Comparison of ENCODE assay signal across 8 mouse cellular contexts in the genomic region with DNA sequence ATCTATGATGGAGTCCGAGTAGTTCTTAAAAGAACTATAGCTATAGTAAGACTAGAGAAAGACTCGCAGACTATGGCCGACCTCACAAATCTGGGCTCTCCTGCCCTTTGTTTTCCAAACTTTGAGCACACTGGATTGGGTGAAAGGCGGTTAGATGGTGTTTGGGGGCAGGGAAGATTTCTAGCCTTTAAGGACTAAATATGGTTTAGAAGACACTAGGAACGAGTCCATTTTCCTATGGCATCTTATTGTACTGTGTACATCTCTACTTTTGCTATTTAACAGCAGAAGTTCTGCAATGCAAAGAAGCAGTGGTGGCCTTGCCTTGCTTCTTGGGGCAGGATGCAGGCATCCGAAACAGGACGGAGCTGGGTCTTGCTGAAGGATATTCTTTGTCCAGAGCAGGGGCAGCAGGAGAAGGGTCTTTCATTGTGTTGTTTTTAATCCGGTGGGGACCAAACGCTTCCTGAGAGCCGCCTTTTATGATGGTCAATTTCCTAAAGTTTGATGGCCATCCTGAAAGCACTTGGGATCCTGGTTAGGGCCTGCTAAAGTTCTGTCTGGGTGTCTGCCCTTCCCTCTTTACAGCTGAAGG. TPM values are rescaled to one million over a fixed set of nuclear protein-coding genes. Genes with fewer than 3 reads are reported as not detected.
A peak's percentile ranks its signal among the peaks of the same experiment; 100 is the strongest.
DNase-seq lines count a peak whose midpoint lies in the region; ATAC-seq and TF ChIP-seq lines count a peak whose summit lies in the region.

No protein-coding gene starts in this region.

- no peaks in the 10 kb centered on the region for H3K27me3 ChIP-seq in megakaryocyte, embryonic 14.5 days (replicated peaks)
- H3K27me3 ChIP-seq in liver, embryonic 14.5 days (ENCODE audit: control insufficient read depth, insufficient read depth, low read length): no peaks in the 10 kb centered on the region; the same call in 1 of the 2 replicates

- peak overlapping the region; percentile 97 for H3K4me3 ChIP-seq in megakaryocyte, embryonic 14.5 days (replicated peaks)
- H3K4me3 ChIP-seq in liver, embryonic 14.5 days (ENCODE audit: insufficient read depth in 1 of 2, low read depth in 2 of 2, low read length in 2 of 2): peak overlapping the region in 1 of 2 experiments; percentile 73; a peak in 2 of 4 replicates

- no peak overlapping the region; the same call in 1 of the 2 replicates for H3K9ac ChIP-seq in liver, embryonic 14.5 days (replicated peaks)

- peaks cover 2% of the 10 kb centered on the region for H3K36me3 ChIP-seq in megakaryocyte, embryonic 14.5 days (replicated peaks; ENCODE audit: low read length)
- no peaks in the 10 kb centered on the region for H3K36me3 ChIP-seq in liver, embryonic 14.5 days (replicated peaks; ENCODE audit: control insufficient read depth, insufficient read depth, low read depth)

- TF ChIP-seq EP300 in liver, embryonic 14.5 days (IDR thresholded peaks at IDR 0.05; ENCODE audit: low read depth): no peak

- ATAC-seq in megakaryocyte, adult 5-6 weeks (ENCODE audit: poor library complexity, severe bottlenecking): no peak
- ATAC-seq in liver, embryonic 14.5 days (ENCODE audit: insufficient read depth): no peak

- no peak overlapping the region for H3K27ac ChIP-seq in liver, embryonic 14.5 days

- WGBS in liver, embryonic 14.5 days (ENCODE audit: insufficient replicate concordance): 46% methylated on average over 10 of the region's 10 CpGs

- intact Hi-C loops in left cerebral cortex, postnatal 10 days (cut with DNase I): loop anchor here (5.0 to 10.0 kb wide), 3 partner anchors 167 to 348 kb away; no protein-coding TSS in a partner anchor

- H3K9me3 ChIP-seq in megakaryocyte, embryonic 14.5 days: no peaks in the 10 kb centered on the region
- no peaks in the 10 kb centered on the region for H3K9me3 ChIP-seq in liver, embryonic 14.5 days (ENCODE audit: control insufficient read depth, low read length)

- peak; percentile 37 for DNase-seq in embryo, embryonic 10 days (ENCODE audit: low spot score)
- no peak for DNase-seq in embryo, embryonic 9.5 days (ENCODE audit: extremely low spot score)
- no peak for DNase-seq in liver, embryonic 14.5 days (ENCODE audit: low read depth in 3 of 3, low spot score in 3 of 3)
- DNase-seq in frontal cortex, postnatal 14 days (ENCODE audit: low spot score in 2 of 2): no peak
- no peak for DNase-seq in left cerebral cortex, postnatal 10 days (ENCODE audit: extremely low spot score in 1 of 2, low spot score in 2 of 2)
- no peak for DNase-seq in adrenal gland, postnatal 4 days (ENCODE audit: low spot score in 2 of 2)

- TF ChIP-seq CTCF in liver, embryonic 14.5 days (IDR thresholded peaks at IDR 0.05; ENCODE audit: low read depth): no peak

- H3K4me2 ChIP-seq in liver, embryonic 14.5 days (ENCODE audit: low read depth): peak overlapping the region; percentile 90

- H3K4me1 ChIP-seq in megakaryocyte, embryonic 14.5 days: peaks cover 63% of the 10 kb centered on the region
- peaks cover 0 to 26% of the 10 kb centered on the region in 2 experiments; a peak in 3 of 4 replicates for H3K4me1 ChIP-seq in liver, embryonic 14.5 days (replicated peaks; ENCODE audit: control insufficient read depth in 2 of 2, insufficient read depth in 2 of 2, low read length in 1 of 2)

RNA-seq across cellular contexts. Expression of a gene that starts 2.1 kb away (rescaled TPM):
- 8.7 and 14.2 TPM in 2 replicates for polyA plus RNA-seq in megakaryocyte, embryonic 14.5 days (2012; ENCODE audit: insufficient read depth, low replicate concordance)
- 18.2 and 18.8 TPM in 2 replicates for total RNA-seq in megakaryocyte, adult 5-6 weeks (2015)
- 12.9 and 17.9 TPM in 2 replicates for total RNA-seq in megakaryocyte, adult 5-6 weeks (2017)
- 2.1 and 2.5 TPM in 2 replicates for polyA plus RNA-seq in liver, embryonic 14.5 days (2012; rRNA removed)
- polyA plus RNA-seq in liver, embryonic 14.5 days (2014; fragmentation: Nextera tagmentation; extraction: Ambion mirVana): 2.3 and 2.7 TPM in 2 replicates
- total RNA-seq in left cerebral cortex, postnatal 10 days (2021): 10 to 100 TPM; 41.4 to 44.2 TPM
- 10 to 100 TPM; 71.9 to 75.8 TPM for total RNA-seq in adrenal gland, postnatal 4 days (2021)
